Mouse (Mus musculus) limb, embryonic 15.5 days (tissue): ENCODE measurements around the gene Endod1. TPM values are rescaled to one million over a fixed set of nuclear protein-coding genes. Genes with fewer than 3 reads are reported as not detected.

Experiments
- ATAC-seq: fragments of 200-750 bp; cut with Nextera tagmentation; 2 replicates; pipeline ENCODE4 v1.8.0; 2017; ENCODE audit warnings: low read depth, moderate TSS enrichment; ENCODE audit not compliant: insufficient number of reproducible peaks, low FRiP score, low TSS enrichment
- H3K27ac ChIP-seq: fragments of 300-500 bp; sonication (generic); 2 replicates; pipeline ENCODE4 v1.5.1; 2015; ENCODE audit warnings: moderate library complexity, mild to moderate bottlenecking, inconsistent platforms
- H3K27me3 ChIP-seq: fragments of 300-500 bp; sonication (generic); 2 replicates; pipeline ENCODE4 v1.6.1; 2015; ENCODE audit warnings: inconsistent platforms
- H3K36me3 ChIP-seq: fragments of 300-500 bp; sonication (generic); 2 replicates; pipeline ENCODE4 v1.6.1; 2015; ENCODE audit warnings: inconsistent platforms
- H3K4me1 ChIP-seq: fragments of 300-500 bp; sonication (generic); 2 replicates; pipeline ENCODE4 v1.6.1; 2015; ENCODE audit warnings: inconsistent platforms
- H3K4me2 ChIP-seq: fragments of 300-500 bp; sonication (generic); 2 replicates; pipeline ENCODE4 v1.6.1; 2015; ENCODE audit warnings: mild to moderate bottlenecking, inconsistent platforms
- H3K4me3 ChIP-seq: fragments of 300-500 bp; sonication (generic); 2 replicates; pipeline ENCODE4 v1.5.1; 2015; ENCODE audit warnings: mild to moderate bottlenecking, inconsistent platforms
- H3K9ac ChIP-seq: fragments of 300-500 bp; sonication (generic); 2 replicates; pipeline ENCODE4 v1.6.1; 2015; ENCODE audit warnings: inconsistent platforms
- H3K9me3 ChIP-seq: fragments of 300-500 bp; sonication (generic); 2 replicates; pipeline ENCODE4 v1.6.1; 2016; ENCODE audit warnings: inconsistent platforms
- WGBS: fragments of 180-500 bp; shearing (Covaris S2); methylation state at CpG from one replicate; pipeline ENCODE4 v1.1.7; 2015; 5-methylcytosine and 5-hydroxymethylcytosine counted together
- polyA plus RNA-seq: library from polyadenylated mRNA; unstranded; fragments of >200 nt; fragmentation: Nextera tagmentation; extraction: Ambion mirVana; gene quantifications from 2 replicates; pipeline ENCODE4 v1.2.1, GENCODE M21; 2015

Endod1 gene
- polyA plus RNA-seq, 1 experiment from 2014 or later = 26.2 TPM

GRCm38 (mm10) chr9:14378151-14378550, 3.2 kb downstream of the Endod1 start:
- H3K4me3 ChIP-seq = no peak overlapping the region
- no peaks in the 10 kb centered on the region for H3K9me3 ChIP-seq
- 0 out of 2 replicates have a peak, but pooled peaks cover 3% of the 10 kb centered on the region for H3K27me3 ChIP-seq
- H3K4me2 ChIP-seq = no peak overlapping the region
- H3K4me1 ChIP-seq = peaks cover 11% of the 10 kb centered on the region
- no peak for ATAC-seq
- no peaks in the 10 kb centered on the region for H3K36me3 ChIP-seq
- H3K27ac ChIP-seq = no peak overlapping the region
- H3K9ac ChIP-seq = no peak overlapping the region
- WGBS = 91% methylated on average over 2 of the region's 2 CpGs

- Histone ChIP-seq H3K9ac (no peak overlapping the region), H3K4me1 (peaks cover 6% of the 10 kb centered on the region; the same call in 1 of the 2 replicates), H3K4me2 (no peak overlapping the region), H3K27ac (no peak overlapping the region), H3K27me3 (no peaks in the 10 kb centered on the region), H3K4me3 (no peak overlapping the region), H3K36me3 (no peaks in the 10 kb centered on the region), H3K9me3 (no peaks in the 10 kb centered on the region)
- no peak for ATAC-seq
- WGBS = 83% methylated on average over 4 of the region's 4 CpGs
Observed at GRCm38 (mm10) chr9:14376149-14376548, 5.2 kb downstream of the Endod1 start.

- Histone ChIP-seq H3K9ac (no peak overlapping the region), H3K27me3 (no peaks in the 10 kb centered on the region), H3K4me3 (no peak overlapping the region), H3K4me1 (no peaks in the 10 kb centered on the region), H3K36me3 (no peaks in the 10 kb centered on the region), H3K4me2 (no peak overlapping the region), H3K27ac (no peak overlapping the region), H3K9me3 (no peaks in the 10 kb centered on the region)
- no peak for ATAC-seq
Observed at GRCm38 (mm10) chr9:14372440-14372839, 8.9 kb downstream of the Endod1 start.

GRCm38 (mm10) chr9:14369271-14369670, 12.0 kb downstream of the Endod1 start:
- H3K27ac ChIP-seq = no peak overlapping the region
- H3K4me1 ChIP-seq = 0 out of 2 replicates have a peak, but pooled peaks cover 8% of the 10 kb centered on the region
- H3K9me3 ChIP-seq = no peaks in the 10 kb centered on the region
- no peak overlapping the region for H3K4me3 ChIP-seq
- no peak for ATAC-seq
- H3K36me3 ChIP-seq = no peaks in the 10 kb centered on the region
- no peak overlapping the region for H3K4me2 ChIP-seq
- H3K27me3 ChIP-seq = no peaks in the 10 kb centered on the region
- no peak overlapping the region for H3K9ac ChIP-seq

- ATAC-seq = no peak
- Histone ChIP-seq H3K4me1 (0 out of 2 replicates have a peak, but pooled peaks cover 8% of the 10 kb centered on the region), H3K27ac (no peak overlapping the region), H3K4me3 (no peak overlapping the region), H3K27me3 (no peaks in the 10 kb centered on the region), H3K9me3 (no peaks in the 10 kb centered on the region), H3K9ac (no peak overlapping the region), H3K4me2 (no peak overlapping the region), H3K36me3 (no peaks in the 10 kb centered on the region)
- WGBS = 92% methylated on average over 4 of the region's 4 CpGs
Observed at GRCm38 (mm10) chr9:14367850-14368249, 13.5 kb downstream of the Endod1 start.

- Histone ChIP-seq H3K4me2 (no peak overlapping the region), H3K27me3 (no peaks in the 10 kb centered on the region), H3K4me3 (no peak overlapping the region), H3K36me3 (no peaks in the 10 kb centered on the region), H3K9ac (no peak overlapping the region), H3K9me3 (no peaks in the 10 kb centered on the region), H3K4me1 (0 out of 2 replicates have a peak, but pooled peaks cover 8% of the 10 kb centered on the region), H3K27ac (peak overlapping the region; percentile 38; the same call in 1 of the 2 replicates)
- WGBS = 50% methylated on average over 4 of the region's 4 CpGs
- no peak for ATAC-seq
Observed at GRCm38 (mm10) chr9:14365481-14366125, 15.7 kb downstream of the Endod1 start.

GRCm38 (mm10) chr9:14364719-14365118, 16.6 kb downstream of the Endod1 start:
- ATAC-seq = no peak
- H3K9me3 ChIP-seq = no peaks in the 10 kb centered on the region
- H3K9ac ChIP-seq = no peak overlapping the region
- H3K4me2 ChIP-seq = no peak overlapping the region
- H3K27me3 ChIP-seq = no peaks in the 10 kb centered on the region
- H3K36me3 ChIP-seq = no peaks in the 10 kb centered on the region
- WGBS = 92% methylated on average over 9 of the region's 9 CpGs
- H3K4me3 ChIP-seq = no peak overlapping the region
- H3K4me1 ChIP-seq = 0 out of 2 replicates have a peak, but pooled peaks cover 8% of the 10 kb centered on the region
- no peak overlapping the region for H3K27ac ChIP-seq

GRCm38 (mm10) chr9:14363540-14363939, 17.8 kb downstream of the Endod1 start:
- WGBS = 81% methylated on average over 6 of the region's 6 CpGs
- no peaks in the 10 kb centered on the region for H3K27me3 ChIP-seq
- no peaks in the 10 kb centered on the region for H3K9me3 ChIP-seq
- H3K4me3 ChIP-seq = no peak overlapping the region
- ATAC-seq = no peak
- 0 out of 2 replicates have a peak, but pooled peaks cover 8% of the 10 kb centered on the region for H3K4me1 ChIP-seq
- H3K9ac ChIP-seq = no peak overlapping the region
- no peak overlapping the region for H3K4me2 ChIP-seq
- H3K36me3 ChIP-seq = no peaks in the 10 kb centered on the region
- H3K27ac ChIP-seq = no peak overlapping the region

- H3K4me2 ChIP-seq = no peak overlapping the region
- H3K4me3 ChIP-seq = no peak overlapping the region
- ATAC-seq = no peak
- H3K27me3 ChIP-seq = no peaks in the 10 kb centered on the region
- H3K9ac ChIP-seq = no peak overlapping the region
- H3K4me1 ChIP-seq = 0 out of 2 replicates have a peak, but pooled peaks cover 8% of the 10 kb centered on the region
- 0 out of 2 replicates have a peak, but pooled peaks cover 3% of the 10 kb centered on the region for H3K36me3 ChIP-seq
- WGBS = 78% methylated on average over 8 of the region's 8 CpGs
- no peak overlapping the region for H3K27ac ChIP-seq
- no peaks in the 10 kb centered on the region for H3K9me3 ChIP-seq
Observed at GRCm38 (mm10) chr9:14362068-14362768, 19.1 kb downstream of the Endod1 start.

GRCm38 (mm10) chr9:14357033-14357432, 24.3 kb downstream of the Endod1 start:
- Histone ChIP-seq H3K9ac (no peak overlapping the region), H3K27ac (no peak overlapping the region), H3K4me2 (no peak overlapping the region), H3K27me3 (no peaks in the 10 kb centered on the region), H3K36me3 (0 out of 2 replicates have a peak, but pooled peaks cover 4% of the 10 kb centered on the region), H3K4me3 (no peak overlapping the region), H3K9me3 (no peaks in the 10 kb centered on the region), H3K4me1 (no peaks in the 10 kb centered on the region)
- no peak for ATAC-seq
- 81% methylated on average over 4 of the region's 4 CpGs for WGBS

GRCm38 (mm10) chr9:14354852-14355251, 26.5 kb downstream of the Endod1 start:
- Histone ChIP-seq H3K27ac (no peak overlapping the region), H3K36me3 (0 out of 2 replicates have a peak, but pooled peaks cover 4% of the 10 kb centered on the region), H3K27me3 (no peaks in the 10 kb centered on the region), H3K4me3 (no peak overlapping the region), H3K9ac (no peak overlapping the region), H3K9me3 (no peaks in the 10 kb centered on the region), H3K4me2 (no peak overlapping the region), H3K4me1 (no peaks in the 10 kb centered on the region)
- WGBS = 71% methylated on average over 6 of the region's 6 CpGs
- ATAC-seq = no peak

GRCm38 (mm10) chr9:14352337-14352736, 29.0 kb downstream of the Endod1 start:
- ATAC-seq = no peak
- Histone ChIP-seq H3K4me2 (no peak overlapping the region), H3K27ac (no peak overlapping the region), H3K4me3 (no peak overlapping the region), H3K36me3 (0 out of 2 replicates have a peak, but pooled peaks cover 2% of the 10 kb centered on the region), H3K9me3 (no peaks in the 10 kb centered on the region), H3K27me3 (no peaks in the 10 kb centered on the region), H3K4me1 (no peaks in the 10 kb centered on the region), H3K9ac (no peak overlapping the region)
- 80% methylated on average over 1 of the region's 1 CpGs for WGBS
